Mouse (Mus musculus) CH12.LX (cell line): ENCODE measurements around the gene Esyt2. TPM values are rescaled to one million over a fixed set of nuclear protein-coding genes. Genes with fewer than 3 reads are reported as not detected.

ENCODE experiments used
- DNase-seq: peaks from one replicate; pipeline ENCODE4 v3.0.0-alpha.2; 2013; ENCODE audit errors: extremely low read depth
- H3K27ac ChIP-seq: 2 replicates; pipeline ENCODE4 v1.5.1; 2012; ENCODE audit warnings: low read depth, mild to moderate bottlenecking, control low read depth, moderate library complexity; ENCODE audit not compliant: insufficient read depth
- H3K27me3 ChIP-seq: replicated peaks from 2 replicates; pipeline ENCODE3; 2012; ENCODE audit warnings: inconsistent platforms
- H3K36me3 ChIP-seq, 2 experiments: replicated peaks in 1 of 2; 2 replicates each; pipeline versions ENCODE3 to v1.6.1; 2012; ENCODE audit warnings: inconsistent platforms in 1 of 2, low read length in 1 of 2, mild to moderate bottlenecking in 1 of 2, mixed read lengths in 1 of 2, moderate library complexity in 1 of 2; ENCODE audit not compliant: control insufficient read depth in 1 of 2, insufficient read depth in 1 of 2
- H3K4me1 ChIP-seq, 2 experiments: 2 replicates each; pipeline ENCODE4 v1.6.1; 2012; ENCODE audit warnings: inconsistent platforms in 1 of 2, moderate library complexity in 1 of 2; ENCODE audit not compliant: insufficient read depth in 2 of 2, control insufficient read depth in 1 of 2
- H3K4me2 ChIP-seq: 2 replicates; pipeline ENCODE4 v1.6.1; 2012; ENCODE audit warnings: low read depth, mild to moderate bottlenecking, control low read depth; ENCODE audit not compliant: poor library complexity, insufficient read depth, severe bottlenecking
- H3K4me3 ChIP-seq, 3 experiments: fragments of 150-350 bp in 1 of 3; sonication (generic) in 1 of 3; replicated peaks in 1 of 3; 2 replicates each; pipeline versions ENCODE3 to v1.5.1; 2011 to 2012; ENCODE audit warnings: low read depth in 2 of 3, low read length in 2 of 3, mild to moderate bottlenecking in 2 of 3, moderate library complexity in 2 of 3, control low read depth in 1 of 3, improper control_type of control experiment in 1 of 3, inconsistent platforms in 1 of 3, mixed read lengths in 1 of 3; ENCODE audit not compliant: poor library complexity in 1 of 3
- H3K79me2 ChIP-seq: replicated peaks from 2 replicates; pipeline ENCODE4 v1.6.1; 2012; ENCODE audit warnings: mild to moderate bottlenecking, moderate library complexity; ENCODE audit not compliant: control insufficient read depth, poor library complexity, insufficient read depth, severe bottlenecking; ENCODE audit errors: extremely low read depth
- H3K9ac ChIP-seq: 2 replicates; pipeline ENCODE4 v1.6.1; 2012; ENCODE audit warnings: low read depth, mild to moderate bottlenecking, control low read depth, moderate library complexity; ENCODE audit not compliant: insufficient read depth
- H3K9me3 ChIP-seq: replicated peaks from 2 replicates; pipeline ENCODE3; 2012; ENCODE audit warnings: low read length, inconsistent platforms, mixed read lengths
- CHD1 ChIP-seq: IDR thresholded peaks from 2 replicates; pipeline ENCODE4 v1.6.1; 2012; ENCODE audit warnings: low read depth, low read length, improper control_type of control experiment, inconsistent platforms
- E2F4 ChIP-seq: IDR thresholded peaks from 2 replicates; pipeline ENCODE4 v1.6.1; 2011; ENCODE audit warnings: low read depth, low read length, improper control_type of control experiment; ENCODE audit not compliant: insufficient replicate concordance
- EP300 ChIP-seq: IDR thresholded peaks from 2 replicates; pipeline ENCODE4 v1.6.1; 2011; ENCODE audit warnings: low read length, improper control_type of control experiment
- ETS1 ChIP-seq: conservative IDR thresholded peaks from 2 replicates; pipeline ENCODE4 v1.6.1; 2012; ENCODE audit warnings: low read depth, mild to moderate bottlenecking, inconsistent platforms, low read length, improper control_type of control experiment, moderate library complexity
- GABPA ChIP-seq: IDR thresholded peaks from 2 replicates; pipeline ENCODE4 v1.6.1; 2012; ENCODE audit warnings: low read depth, low read length, improper control_type of control experiment, inconsistent platforms; ENCODE audit not compliant: insufficient replicate concordance
- HCFC1 ChIP-seq: IDR thresholded peaks from 2 replicates; pipeline ENCODE4 v1.6.1; 2012; ENCODE audit warnings: low read depth, mild to moderate bottlenecking, inconsistent platforms, low read length, improper control_type of control experiment
- JUN ChIP-seq: IDR thresholded peaks from 2 replicates; pipeline ENCODE4 v1.6.1; 2011; ENCODE audit warnings: low read depth, mild to moderate bottlenecking, low read length, improper control_type of control experiment, moderate library complexity; ENCODE audit not compliant: insufficient read depth
- JUND ChIP-seq: conservative IDR thresholded peaks from 2 replicates; pipeline ENCODE4 v1.6.1; 2011; ENCODE audit warnings: low read depth, low read length, improper control_type of control experiment
- MAZ ChIP-seq: IDR thresholded peaks from 2 replicates; pipeline ENCODE4 v1.6.1; 2012; ENCODE audit warnings: low read depth, mild to moderate bottlenecking, inconsistent platforms, low read length, improper control_type of control experiment, moderate library complexity
- MEF2A ChIP-seq: IDR thresholded peaks from 2 replicates; pipeline ENCODE4 v1.6.1; 2014; ENCODE audit warnings: low read depth, mild to moderate bottlenecking, inconsistent platforms, low read length, improper control_type of control experiment, borderline replicate concordance
- MYC ChIP-seq: IDR thresholded peaks from 2 replicates; pipeline ENCODE4 v1.6.1; 2011; ENCODE audit warnings: low read depth, mild to moderate bottlenecking, improper control_type of control experiment, low read length
- POLR2A ChIP-seq: IDR thresholded peaks from 2 replicates; pipeline ENCODE4 v1.6.1; 2011; ENCODE audit warnings: low read depth, mild to moderate bottlenecking, improper control_type of control experiment, low read length
- POLR2AphosphoS2 ChIP-seq: IDR thresholded peaks from 2 replicates; pipeline ENCODE4 v1.6.1; 2011; ENCODE audit warnings: low read depth, low read length, improper control_type of control experiment
- SIN3A ChIP-seq: IDR thresholded peaks from 2 replicates; pipeline ENCODE4 v1.6.1; 2012; ENCODE audit warnings: low read length, improper control_type of control experiment, inconsistent platforms
- SMC3 ChIP-seq: IDR thresholded peaks from 2 replicates; pipeline ENCODE4 v1.6.1; 2011; ENCODE audit warnings: low read depth, low read length, improper control_type of control experiment
- UBTF ChIP-seq: IDR thresholded peaks from 2 replicates; pipeline ENCODE4 v1.6.1; 2012; ENCODE audit warnings: low read depth, mild to moderate bottlenecking, inconsistent platforms, low read length, improper control_type of control experiment, moderate library complexity
- USF1 ChIP-seq: IDR thresholded peaks from 2 replicates; pipeline ENCODE4 v1.6.1; 2014; ENCODE audit warnings: low read depth, mild to moderate bottlenecking, inconsistent platforms, low read length, improper control_type of control experiment
- USF2 ChIP-seq: conservative IDR thresholded peaks from 2 replicates; pipeline ENCODE4 v1.6.1; 2011; ENCODE audit warnings: low read depth, low read length, improper control_type of control experiment
- ZC3H11A ChIP-seq: IDR thresholded peaks from 2 replicates; pipeline ENCODE4 v1.6.1; 2012; ENCODE audit warnings: low read depth, mild to moderate bottlenecking, inconsistent platforms, low read length, improper control_type of control experiment
- ZKSCAN1 ChIP-seq: IDR thresholded peaks from 2 replicates; pipeline ENCODE4 v1.6.1; 2012; ENCODE audit warnings: low read depth, inconsistent platforms, low read length, improper control_type of control experiment, borderline replicate concordance
- dilution Hi-C: fragments of 300-500 bp; cut with MboI; formaldehyde crosslinking; loops from 2 replicates; pipeline ENCODE4 v1.14.3; 2020; ENCODE audit warnings: low sequenced_read_pairs; ENCODE audit not compliant: extremely low pct_unique_long_range_greater_than_20kb, extremely low pct_ligation_motif_present
- in situ Hi-C: fragments of 300-500 bp; cut with MboI; formaldehyde crosslinking; loops from 3 replicates; pipeline ENCODE4 v1.14.3; 2019; ENCODE audit warnings: low sequenced_read_pairs, low pct_ligation_motif_present, low pct_unique_long_range_greater_than_20kb, mixed read lengths
- polyA plus RNA-seq: library from polyadenylated mRNA; unstranded; fragments of >175 nt; gene quantifications from 2 replicates; pipeline ENCODE4 v1.2.1, GENCODE M21; 2012; ENCODE audit warnings: low read depth; ENCODE audit not compliant: insufficient read length
- total RNA-seq, 2 experiments: library from RNA; depleted of rRNA; stranded (reverse); fragments of 300-350 nt in 1 of 2; fragments of >200 nt in 1 of 2; gene quantifications; 2 replicates each; pipeline ENCODE4 v1.2.3; 2012 to 2014

Esyt2 gene
- total and polyA plus RNA-seq, 3 experiments, result 6.9 to 12.8 (median 8.2) TPM

GRCm38 (mm10) chr12:116433742-116434141 lies 152.7 kb downstream of the Esyt2 start:
- Histone ChIP-seq H3K27ac (no peak overlapping the region), H3K9me3 (no peaks in the 10 kb centered on the region), H3K4me1 (peaks cover 0 to 15% of the 10 kb centered on the region in 2 experiments; a peak in 2 of 4 replicates), H3K4me3 (no peak overlapping the region), H3K79me2 (no peaks in the 10 kb centered on the region), H3K27me3 (no peaks in the 10 kb centered on the region), H3K4me2 (no peak overlapping the region), H3K36me3 (peaks cover 47 to 83% of the 10 kb centered on the region in 2 experiments), H3K9ac (no peak overlapping the region)
- in situ Hi-C loops, result no loop called here
- TF ChIP-seq MYC, result no peak
- TF ChIP-seq ZKSCAN1, result no peak
- TF ChIP-seq E2F4, result no peak
- no peak for TF ChIP-seq MAZ
- TF ChIP-seq MEF2A, result no peak
- TF ChIP-seq EP300, result no peak
- DNase-seq, result peak; percentile 29
- dilution Hi-C loops, result no loop called here

- Histone ChIP-seq H3K36me3 (peaks cover 49 to 83% of the 10 kb centered on the region in 2 experiments), H3K27ac (no peak overlapping the region), H3K4me3 (no peak overlapping the region), H3K4me1 (peaks cover 0 to 16% of the 10 kb centered on the region in 2 experiments; a peak in 2 of 4 replicates), H3K9ac (no peak overlapping the region), H3K4me2 (no peak overlapping the region), H3K27me3 (no peaks in the 10 kb centered on the region), H3K79me2 (no peaks in the 10 kb centered on the region)
- dilution Hi-C loops, result no loop called here
- DNase-seq, result no peak
- in situ Hi-C loops, result no loop called here
- TF ChIP-seq SIN3A, result no peak
- no peak for TF ChIP-seq MAZ
- no peak for TF ChIP-seq HCFC1
- no peak for TF ChIP-seq SMC3
- TF ChIP-seq, all 38 proteins: peak for 0
- H3K9me3 ChIP-seq, result no peaks in the 10 kb centered on the region
Measured at GRCm38 (mm10) chr12:116435232-116435631, 154.2 kb downstream of the Esyt2 start.

GRCm38 (mm10) chr12:116436125-116436524 lies 155.1 kb downstream of the Esyt2 start:
- H3K4me2 ChIP-seq, result no peak overlapping the region
- no peaks in the 10 kb centered on the region for H3K79me2 ChIP-seq
- H3K9ac ChIP-seq, result no peak overlapping the region
- no peaks in the 10 kb centered on the region for H3K27me3 ChIP-seq
- H3K27ac ChIP-seq, result no peak overlapping the region
- in situ Hi-C loops (no loop called here), dilution Hi-C loops (no loop called here)
- no peak for TF ChIP-seq HCFC1
- TF ChIP-seq MEF2A, result no peak
- no peak for TF ChIP-seq POLR2AphosphoS2
- no peak for TF ChIP-seq GABPA
- TF ChIP-seq JUN, result no peak
- no peak for TF ChIP-seq SMC3
- TF ChIP-seq E2F4, result no peak
- TF ChIP-seq UBTF, result no peak
- TF ChIP-seq CHD1, result no peak
- no peak for TF ChIP-seq USF2
- TF ChIP-seq POLR2A, result no peak
- no peak for TF ChIP-seq JUND
- no peak for TF ChIP-seq ETS1
- TF ChIP-seq USF1, result no peak
- no peak for TF ChIP-seq ZC3H11A
- TF ChIP-seq EP300, result no peak
- DNase-seq, result no peak
- no peak overlapping the region for H3K4me3 ChIP-seq
- peaks cover 51 to 83% of the 10 kb centered on the region in 2 experiments for H3K36me3 ChIP-seq
- no peaks in the 10 kb centered on the region for H3K9me3 ChIP-seq
- H3K4me1 ChIP-seq, result peaks cover 0 to 16% of the 10 kb centered on the region in 2 experiments; a peak in 2 of 4 replicates
